Mouse (Mus musculus) small intestine, adult 2 months (tissue): ENCODE measurements around the gene Zfp148.

Experiments
- CTCF ChIP-seq: fragments of 200-500 bp; IDR thresholded peaks from 2 replicates; pipeline ENCODE4 v1.5.1; 2012; ENCODE audit warnings: low read depth, mild to moderate bottlenecking, control low read depth, inconsistent platforms, low read length, moderate library complexity, mixed read lengths; ENCODE audit not compliant: insufficient replicate concordance, insufficient read length; ENCODE audit errors: extremely low read depth
- POLR2A ChIP-seq: fragments of 200-500 bp; IDR thresholded peaks from 2 replicates; pipeline ENCODE4 v1.6.1; 2012; ENCODE audit warnings: low read depth, mild to moderate bottlenecking, control low read depth, inconsistent platforms, low read length, moderate library complexity

DNA sequence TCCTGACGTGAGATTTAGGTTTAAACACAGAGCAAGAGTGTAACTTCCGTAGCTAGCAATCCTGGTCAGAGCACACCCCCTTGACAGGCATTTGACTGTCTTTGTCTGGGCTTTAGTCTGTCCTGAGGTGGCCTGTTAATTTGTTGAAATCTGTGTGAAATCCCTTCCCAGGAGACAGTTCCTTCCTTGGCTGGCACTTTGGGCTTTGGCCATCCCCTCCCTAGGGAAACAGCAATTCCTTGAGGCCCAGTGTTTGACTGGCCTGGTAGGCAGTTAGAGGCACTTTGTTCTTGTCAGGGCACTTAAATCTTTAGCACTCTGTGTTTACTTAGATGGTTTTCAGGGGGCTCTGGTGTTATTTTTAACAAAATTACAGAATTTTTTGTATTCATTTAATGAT lies 73.7 kb downstream of the Zfp148 start:
- no peak for TF ChIP-seq POLR2A
- no peak for TF ChIP-seq CTCF
